Mouse (Mus musculus) thymus, postnatal 10 days (tissue): Measurements from ENCODE around the gene Nek1.

Experiments
- DNase-seq, 2 experiments: peaks; one replicate each; pipeline ENCODE4 v3.0.0; 2021; ENCODE audit warnings: low spot score in 2 of 2

Gene Nek1

DNA sequence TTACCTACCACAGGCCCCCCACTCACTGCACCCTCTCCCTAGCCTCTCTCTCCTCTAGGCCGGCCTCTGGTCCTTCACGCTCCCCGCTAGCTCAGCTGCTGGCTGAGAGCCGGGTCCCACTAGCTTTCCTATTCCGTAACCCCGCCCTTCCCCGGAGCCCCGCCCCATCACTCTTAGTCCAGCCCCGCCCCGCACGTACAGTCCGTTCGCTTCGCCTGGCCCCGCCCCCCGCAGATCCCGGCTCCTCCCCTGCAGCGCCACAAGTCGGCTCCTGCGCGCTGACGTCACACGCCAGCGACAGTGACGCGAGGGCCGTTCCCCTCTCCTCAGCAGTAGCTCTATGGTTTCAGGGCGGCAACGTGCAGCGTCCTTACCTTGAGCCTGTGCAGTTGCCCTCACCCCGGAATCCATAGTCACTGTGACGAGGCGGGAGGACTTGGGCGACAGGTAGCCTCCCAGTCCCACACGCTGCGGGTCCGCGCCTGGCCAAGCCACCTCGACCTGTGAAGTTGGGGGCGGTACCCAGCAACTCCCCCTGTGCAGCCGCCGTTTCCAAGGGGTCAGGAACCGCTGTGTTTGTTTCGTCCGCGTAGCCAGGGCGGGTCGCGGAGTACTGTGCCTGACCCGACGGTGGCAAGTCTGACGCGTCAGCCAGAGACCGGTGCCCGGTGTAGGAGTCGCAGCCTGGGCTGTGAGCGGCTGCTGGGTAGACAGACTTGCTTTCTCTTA, at the start of gene Nek1:
Gene Nek1 (plus strand): TSS at position 286 of the 729 bp plus-strand sequence.
- DNase-seq: peak; percentile 97 to 99

DNA sequence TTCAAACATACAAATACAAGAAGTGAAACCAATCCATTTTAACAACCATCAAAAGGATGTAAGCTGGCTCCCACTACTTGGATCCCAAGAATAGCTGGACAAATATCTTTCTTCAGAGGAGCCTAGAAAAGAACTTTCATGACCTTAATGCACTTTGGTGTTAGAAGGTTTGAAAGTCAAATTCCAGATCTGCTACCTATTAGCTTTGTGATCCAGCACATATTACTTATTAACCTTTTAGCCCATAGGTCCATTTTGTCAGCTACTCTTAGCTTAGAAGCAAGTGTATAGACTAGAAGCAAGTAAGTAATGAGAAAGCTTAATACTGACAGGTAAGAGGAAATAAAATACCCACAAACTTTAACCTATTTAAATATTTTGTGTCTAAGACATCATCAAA, 45.5 kb upstream of the Nek1 start:
- DNase-seq: no peak

DNA sequence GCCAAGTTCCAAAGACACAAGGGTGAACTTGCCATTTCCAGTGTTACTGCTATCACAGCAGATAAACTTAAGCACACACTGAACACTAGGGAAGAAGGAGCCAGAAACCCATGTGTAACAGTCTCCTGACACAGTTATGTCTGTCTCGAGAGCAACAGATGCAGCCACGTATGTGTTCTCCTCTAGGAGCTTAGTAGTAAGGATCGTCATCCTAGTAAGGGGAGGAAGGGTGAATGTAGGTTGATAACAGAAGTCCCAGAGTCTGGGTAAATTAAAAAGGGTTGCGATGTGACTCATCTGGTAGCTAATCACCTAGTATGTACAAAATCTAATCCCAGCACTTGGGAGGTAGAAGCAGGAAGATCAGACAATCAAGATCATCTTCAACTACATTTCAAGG, 43.1 kb upstream of the Nek1 start:
- DNase-seq: no peak

DNA sequence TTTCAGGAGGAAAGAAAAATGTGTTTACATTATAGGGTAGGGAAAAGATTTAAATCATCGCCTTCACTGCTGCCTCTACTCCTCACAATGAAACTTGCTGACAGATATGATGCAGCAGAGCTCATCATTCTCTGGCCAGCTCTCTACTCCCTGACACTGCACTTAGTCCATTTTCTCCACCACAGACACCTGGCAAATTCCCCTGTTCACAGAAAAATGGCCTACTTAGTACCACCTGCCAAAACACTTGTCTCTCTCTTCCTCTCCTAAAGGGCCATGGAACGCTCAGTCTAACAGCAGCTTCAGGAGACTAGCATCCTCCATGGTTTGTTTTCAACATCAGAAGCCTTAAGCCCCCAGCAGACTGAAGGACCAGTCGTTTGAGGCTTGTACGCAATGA, 41.7 kb upstream of the Nek1 start:
- DNase-seq: no peak

DNA sequence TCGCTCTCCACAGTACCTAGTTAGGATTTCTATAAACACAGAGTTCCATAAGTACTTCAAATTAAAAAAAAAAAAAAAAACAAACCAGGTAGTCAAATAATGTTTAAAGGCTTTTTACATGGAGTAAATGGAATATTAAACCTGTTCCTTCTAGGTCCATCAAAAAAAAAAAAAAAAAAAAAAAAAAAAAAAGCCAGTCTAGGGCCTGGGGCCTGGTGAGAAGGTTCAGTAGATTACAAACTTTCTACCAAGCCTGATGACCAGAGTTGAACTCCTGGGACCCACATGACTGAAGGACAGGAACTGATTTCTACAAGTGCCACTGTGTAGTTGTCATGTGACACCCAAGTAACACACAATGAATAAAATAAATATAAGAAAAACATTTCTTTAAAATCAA, 41.2 kb upstream of the Nek1 start:
- DNase-seq: no peak

DNA sequence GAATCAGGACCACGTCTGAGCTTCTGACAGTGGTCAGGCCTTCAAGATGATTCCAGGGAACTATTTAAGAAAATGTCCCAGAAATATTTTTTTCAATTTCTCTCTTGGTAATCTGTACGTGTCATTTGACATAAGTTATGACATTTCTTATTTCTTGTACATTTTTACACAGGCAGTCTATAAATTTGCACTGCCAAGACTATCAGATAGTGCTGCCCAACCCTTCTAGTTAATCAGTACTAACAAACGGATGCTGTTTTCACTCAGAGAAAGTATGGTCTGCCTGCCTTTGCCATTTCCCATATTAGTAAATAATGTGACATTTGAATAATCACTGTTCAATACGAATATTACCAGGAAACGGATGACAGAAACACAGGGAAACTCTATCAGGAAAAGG, 40.2 kb upstream of the Nek1 start:
- no peak for DNase-seq

DNA sequence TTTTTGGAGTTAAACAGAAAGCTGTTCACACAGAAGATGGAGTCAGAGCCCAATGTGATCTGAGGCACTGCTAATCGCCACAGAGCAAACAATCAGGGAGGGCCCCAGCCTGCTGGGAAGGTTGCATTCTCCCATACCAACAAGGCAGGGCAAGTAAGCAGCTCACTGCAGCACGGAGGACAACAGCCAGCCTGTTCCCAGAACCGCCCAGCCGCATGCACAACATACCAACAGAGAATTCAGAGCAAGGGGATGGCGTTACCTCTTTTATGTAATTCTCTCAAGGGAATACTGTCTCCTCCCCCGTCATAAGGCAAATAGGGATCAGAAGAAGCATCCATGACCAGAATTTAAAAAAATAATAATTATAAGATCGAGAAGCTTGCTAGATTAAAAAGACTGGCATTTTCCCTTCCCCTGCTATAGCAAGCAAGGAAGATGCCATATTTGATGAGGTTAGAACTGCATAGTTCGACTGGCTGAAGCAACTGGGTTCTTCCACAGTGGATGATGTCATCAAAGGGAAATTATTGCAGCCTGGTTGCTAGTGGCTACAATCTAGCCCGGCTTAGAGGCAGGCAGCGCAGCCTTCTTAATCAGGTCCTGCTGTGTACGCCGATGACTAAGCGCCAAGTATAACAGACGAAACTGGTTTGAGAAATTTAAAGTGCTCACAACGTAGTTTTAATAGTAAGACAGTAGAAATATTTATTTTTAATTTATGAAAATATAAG, 38.5 kb upstream of the Nek1 start:
- DNase-seq: no peak

DNA sequence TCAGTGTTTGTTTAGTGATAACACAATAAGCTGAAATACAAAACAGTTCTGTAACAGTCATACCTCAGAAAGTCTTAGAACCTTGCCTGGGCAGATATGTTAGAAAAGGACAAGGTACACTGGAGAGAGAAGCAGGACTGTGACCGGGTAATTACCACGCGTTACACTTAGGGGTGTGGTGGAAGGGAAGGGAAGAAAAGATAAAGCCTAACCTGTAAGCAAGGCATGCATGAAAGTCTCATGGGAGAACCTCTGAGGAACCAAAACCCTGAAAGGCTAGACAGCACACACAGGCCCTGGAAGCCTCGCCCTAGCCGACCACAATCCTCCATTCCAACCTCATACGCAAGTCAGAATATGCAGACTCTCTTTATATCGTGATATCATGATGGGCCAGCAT, 36.1 kb upstream of the Nek1 start:
- no peak for DNase-seq

DNA sequence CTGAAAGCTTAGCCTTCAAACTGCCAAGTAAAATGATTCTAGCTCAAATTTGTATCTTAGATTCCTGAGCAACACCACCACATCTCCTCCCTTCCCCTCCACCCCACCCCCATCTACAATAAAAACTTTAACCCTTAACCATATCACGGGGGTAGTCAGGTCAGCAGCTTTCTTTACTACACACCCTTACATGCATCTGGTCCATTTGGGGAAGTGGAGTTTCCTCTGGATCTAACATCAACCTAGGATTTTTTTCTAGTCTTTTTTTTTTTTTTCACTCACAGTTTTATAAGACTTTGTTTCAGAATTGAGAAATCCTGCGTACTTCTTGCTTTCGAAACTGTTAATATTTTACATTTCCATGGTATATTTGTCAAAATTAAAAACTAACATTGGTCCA, 30.2 kb upstream of the Nek1 start:
- DNase-seq: no peak

DNA sequence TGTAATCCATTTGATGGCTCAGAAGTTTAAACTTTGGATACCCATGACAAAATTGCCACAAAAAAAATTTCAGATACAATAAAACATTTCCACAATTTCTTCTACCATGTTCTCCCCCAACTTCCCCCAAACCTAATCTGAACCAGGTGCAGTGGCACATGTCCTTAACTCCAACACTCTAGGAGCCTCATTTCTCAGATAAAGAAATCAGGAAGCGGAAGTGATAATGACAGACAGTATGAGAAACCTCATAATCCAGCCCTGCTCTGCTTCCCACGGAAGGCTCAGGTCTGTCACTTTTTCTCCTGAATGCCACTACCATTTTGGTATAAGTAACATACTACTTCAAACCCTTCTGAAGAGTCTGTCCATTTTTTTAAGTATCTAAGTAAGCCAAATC, 29.1 kb upstream of the Nek1 start:
- no peak for DNase-seq

DNA sequence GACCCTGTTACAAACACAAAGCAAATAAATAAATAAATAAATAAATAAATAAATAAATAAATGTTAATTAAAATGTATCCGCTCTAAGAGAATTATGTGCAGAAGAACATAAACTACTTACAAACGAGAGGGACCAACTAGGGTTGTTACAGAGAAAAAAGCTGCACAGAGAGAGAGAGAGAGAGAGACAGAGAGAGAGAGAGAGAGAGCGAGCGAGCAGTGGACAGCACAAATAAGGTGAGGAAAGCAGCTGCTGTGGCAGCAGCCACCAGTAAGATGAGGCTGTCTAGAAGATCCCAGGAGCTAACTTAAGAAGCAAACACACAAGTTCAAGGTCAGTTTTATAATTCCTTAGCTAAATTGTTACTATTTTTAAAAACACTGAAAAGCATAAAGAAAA, 28.5 kb upstream of the Nek1 start:
- DNase-seq: no peak

DNA sequence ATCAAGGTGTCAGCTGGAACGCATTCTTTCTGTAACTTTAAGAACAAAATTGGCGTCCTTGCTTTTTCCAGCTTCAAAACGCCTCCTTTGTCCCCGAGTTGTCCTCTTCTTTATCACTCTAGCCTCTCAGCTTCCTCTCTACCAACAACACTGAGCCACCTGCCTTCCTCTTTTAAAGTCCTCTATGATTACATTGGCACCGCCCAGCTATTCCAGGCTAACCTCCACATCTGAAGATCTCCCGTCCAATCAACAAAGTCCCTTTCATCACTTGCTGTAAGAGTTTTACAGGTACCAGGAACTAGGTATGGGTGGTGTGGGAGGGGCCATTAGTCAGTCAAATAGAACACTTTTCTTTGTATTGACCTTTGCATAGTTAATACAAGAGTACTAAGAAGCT, 27.7 kb upstream of the Nek1 start:
- DNase-seq: no peak

DNA sequence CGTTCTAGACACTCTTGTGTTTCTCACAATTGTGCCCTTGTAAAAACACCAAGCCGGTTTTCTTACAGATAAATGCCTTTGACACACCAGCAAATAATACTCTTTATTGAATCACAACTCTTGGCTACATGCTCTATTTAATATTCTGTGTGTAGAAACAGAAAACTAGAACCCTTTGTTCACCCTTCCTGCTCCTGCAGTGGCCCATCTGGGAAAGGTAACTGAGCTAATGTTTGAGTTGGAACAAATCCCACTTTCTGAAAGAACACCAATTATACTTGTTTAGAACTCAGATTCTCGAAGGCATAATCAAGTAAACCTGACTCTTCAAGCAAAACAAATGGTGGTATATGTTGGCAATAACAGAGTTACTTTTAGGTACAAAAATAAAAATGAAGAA, 27.3 kb upstream of the Nek1 start:
- DNase-seq: no peak

DNA sequence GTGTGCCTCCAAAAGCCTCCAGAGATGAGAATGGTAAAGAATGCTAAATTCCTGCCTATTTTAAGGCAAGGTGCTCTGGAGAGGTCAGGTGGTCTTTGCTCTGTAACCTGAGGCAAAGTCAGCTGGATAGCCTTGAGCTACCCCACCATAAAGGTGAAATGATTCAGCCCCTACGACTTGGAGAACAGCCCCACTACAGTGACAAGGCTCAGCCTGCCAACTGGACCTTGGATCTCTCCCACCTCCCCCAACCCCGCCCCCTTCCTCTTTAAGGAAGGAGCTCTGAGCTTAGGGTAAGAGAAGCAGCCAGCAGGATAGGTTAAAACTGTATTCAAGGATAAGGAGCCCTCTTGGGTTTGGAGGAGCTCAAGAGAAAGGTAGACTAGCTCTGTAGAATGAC, 23.9 kb upstream of the Nek1 start:
- no peak for DNase-seq

DNA sequence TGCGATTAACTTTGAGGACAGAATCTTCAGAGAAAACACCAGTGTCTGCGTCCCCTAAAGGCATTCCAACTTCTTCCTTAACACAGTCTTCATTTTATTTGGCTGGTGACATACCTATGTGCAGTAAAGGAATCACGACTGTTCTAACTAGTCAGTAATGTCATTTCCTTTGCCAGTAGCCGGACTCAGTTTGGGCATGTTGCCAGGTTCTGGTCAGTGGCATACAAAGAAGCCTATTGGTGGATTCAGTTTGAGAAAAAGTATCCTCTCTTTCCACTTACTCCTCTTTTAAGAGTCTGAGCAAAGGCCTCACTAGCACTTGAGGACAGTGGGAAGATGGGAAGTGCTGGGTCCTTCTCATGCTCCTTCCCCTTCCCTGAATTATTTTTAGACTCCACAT, 21.2 kb upstream of the Nek1 start:
- DNase-seq: no peak

DNA sequence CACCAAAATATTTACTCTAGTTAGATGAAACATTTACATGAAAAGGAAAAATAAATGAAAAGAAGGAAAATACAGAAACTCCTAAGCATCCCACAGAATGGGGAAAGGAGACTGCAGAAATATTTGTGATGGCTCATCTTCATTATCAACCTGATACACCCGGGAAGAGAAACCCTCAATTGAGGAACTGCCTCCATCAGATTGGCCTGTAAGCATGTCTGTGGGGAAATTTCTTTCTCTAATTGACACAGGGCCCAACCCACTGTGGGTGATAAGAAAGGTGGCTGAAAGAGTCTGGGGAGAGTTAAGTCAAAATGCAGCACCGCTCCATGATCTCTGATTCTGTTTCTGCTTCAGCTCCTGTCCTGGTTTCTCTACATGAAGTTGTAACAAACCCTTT, 19.5 kb upstream of the Nek1 start:
- DNase-seq: no peak

DNA sequence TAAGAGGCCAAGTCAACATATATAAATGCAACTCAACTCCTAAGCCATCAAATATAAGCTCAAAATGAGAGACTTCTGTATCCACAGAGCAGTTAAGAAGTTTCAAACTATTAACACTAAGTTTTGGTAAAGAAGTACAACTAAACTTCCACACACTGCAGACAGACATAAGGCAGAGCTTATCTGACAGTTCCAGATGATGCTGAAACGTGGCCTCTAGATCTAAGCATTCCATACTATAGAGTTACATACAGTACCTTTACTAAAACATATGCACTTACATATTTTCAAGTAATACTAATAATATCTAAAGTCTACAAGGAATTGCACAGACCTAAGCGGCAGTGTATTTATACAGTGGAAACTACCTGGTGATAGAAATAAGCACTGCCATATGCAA, 18.2 kb upstream of the Nek1 start:
- no peak for DNase-seq

DNA sequence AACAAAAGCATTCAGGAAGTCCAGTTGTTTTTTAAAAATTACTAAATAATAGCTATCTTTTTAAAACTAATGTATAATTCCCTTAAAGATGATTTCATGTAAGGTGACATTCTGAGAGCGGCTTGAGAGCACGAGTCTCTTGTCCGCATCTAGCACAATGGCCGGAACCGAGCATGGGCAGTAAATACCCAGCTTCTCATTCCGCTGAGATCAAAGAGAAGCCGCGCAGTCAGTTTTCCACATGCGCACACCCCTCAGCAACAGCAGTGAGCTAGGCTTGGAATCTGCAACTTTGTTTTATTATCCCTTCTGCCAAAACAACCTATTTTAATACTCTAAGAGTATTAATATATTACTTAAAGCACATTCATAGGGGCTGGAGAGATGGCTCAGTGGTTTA, 16.2 kb upstream of the Nek1 start:
- DNase-seq: no peak

DNA sequence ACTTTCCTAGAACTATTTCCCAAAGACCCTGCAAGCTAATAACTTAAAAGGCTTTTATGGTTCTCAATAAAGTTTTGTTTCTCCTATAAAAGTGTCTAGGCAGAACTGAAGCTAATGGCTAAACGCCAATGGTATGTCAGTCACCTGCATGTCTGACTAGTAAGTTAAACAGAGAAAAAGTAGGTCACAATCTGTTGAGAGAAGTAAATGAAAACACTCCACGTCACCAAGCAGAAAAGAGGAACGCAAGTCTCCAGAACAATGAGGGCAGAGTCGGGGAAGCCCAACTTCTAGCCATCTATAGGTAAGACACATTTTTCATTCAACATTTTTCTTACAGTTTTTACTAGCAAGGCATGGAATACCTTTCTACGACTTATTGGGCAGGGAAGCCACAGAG, 14.5 kb upstream of the Nek1 start:
- DNase-seq: no peak

DNA sequence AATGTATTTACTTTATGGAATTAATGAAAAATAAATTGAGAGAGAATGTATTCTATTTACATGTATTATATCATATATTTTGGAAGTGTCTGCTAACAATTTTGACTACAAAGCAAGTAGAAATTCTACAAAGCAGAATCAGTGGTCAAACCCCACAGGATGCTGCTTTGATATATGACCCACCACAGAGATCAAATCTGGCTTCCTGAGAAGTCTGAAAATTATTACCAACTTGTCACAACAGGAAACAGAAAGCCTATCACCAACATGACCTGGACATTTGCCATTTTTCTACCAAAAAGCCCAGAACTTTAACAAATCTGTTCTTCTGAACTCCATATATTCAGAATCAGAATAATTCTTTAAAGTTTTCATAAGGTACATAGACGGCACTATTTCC, 11.6 kb upstream of the Nek1 start:
- no peak for DNase-seq

DNA sequence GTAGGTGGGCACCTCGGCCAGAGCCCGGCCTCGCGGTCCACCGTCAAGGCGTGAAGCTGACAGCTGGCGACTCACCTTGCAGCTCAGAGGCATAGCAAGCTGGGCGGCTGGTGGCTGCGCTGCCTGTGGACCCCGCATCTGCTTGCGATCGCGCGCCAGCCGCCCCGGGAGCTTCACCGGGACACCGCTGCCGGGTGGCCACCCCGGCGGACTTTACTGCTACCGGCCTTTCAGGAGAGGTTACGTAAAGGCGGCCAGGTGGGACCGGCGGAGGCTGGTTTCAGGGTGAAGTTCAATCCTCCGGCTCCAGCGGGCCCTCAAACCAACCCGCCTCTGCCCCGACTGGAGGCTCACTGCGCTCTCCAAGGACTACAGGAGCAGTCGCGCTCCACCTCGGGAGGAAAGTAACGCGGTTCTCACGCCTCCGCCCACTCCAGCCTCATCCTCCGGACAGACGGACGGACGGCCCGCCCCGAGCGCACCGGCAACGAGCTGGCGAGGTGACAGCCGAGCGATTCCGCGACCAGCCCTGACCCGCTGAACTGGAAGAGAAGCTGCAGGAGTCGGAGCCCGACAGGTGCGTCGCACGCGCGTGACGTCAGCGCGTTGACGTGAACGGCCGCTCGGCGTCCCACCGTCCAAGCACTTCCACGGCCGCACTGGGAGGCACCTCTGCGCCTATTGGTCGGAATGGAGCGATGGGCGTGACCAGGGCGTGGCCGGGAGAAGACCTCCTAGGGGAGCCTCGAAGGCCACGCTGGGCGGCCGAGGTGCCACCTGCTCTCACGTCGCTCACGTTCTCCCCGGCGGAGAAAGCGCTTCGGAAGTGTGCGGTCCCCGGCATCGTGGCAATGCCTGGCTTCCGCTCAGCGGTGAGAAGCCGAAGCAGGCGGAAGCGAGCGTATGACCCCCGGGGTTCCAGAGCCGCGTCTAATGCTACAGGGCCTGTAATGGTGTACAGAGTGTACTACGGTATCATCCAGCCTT, 10.0 kb upstream of the Nek1 start, which contains the start of gene Clcn3:
Gene Clcn3 (minus strand): TSS at position 600 of the 987 bp plus-strand sequence.
- peak; percentile 98 to 99 for DNase-seq

DNA sequence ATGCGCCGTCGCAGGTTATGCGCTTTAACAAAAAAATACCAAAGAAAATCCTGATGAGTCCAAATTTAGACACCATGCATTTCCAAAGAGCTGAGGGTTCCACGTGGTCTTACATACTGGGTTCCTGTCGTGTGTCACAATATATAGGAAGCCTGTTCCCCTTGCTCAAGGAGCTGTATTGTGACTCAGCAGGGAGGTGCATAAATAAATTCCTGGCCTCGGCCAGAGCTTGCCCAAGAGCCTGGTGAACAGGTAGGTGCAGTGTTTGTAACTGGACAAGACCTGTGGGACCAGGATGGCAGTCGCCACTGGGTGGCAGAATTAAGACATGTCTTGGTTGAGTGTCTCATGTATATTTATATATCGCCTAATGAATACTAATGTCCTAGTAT, 9.3 kb upstream of the Nek1 start:
- peak; percentile 28 to 43 for DNase-seq
